13 mouse cellular contexts compared by ENCODE assay signal in the genomic region with DNA sequence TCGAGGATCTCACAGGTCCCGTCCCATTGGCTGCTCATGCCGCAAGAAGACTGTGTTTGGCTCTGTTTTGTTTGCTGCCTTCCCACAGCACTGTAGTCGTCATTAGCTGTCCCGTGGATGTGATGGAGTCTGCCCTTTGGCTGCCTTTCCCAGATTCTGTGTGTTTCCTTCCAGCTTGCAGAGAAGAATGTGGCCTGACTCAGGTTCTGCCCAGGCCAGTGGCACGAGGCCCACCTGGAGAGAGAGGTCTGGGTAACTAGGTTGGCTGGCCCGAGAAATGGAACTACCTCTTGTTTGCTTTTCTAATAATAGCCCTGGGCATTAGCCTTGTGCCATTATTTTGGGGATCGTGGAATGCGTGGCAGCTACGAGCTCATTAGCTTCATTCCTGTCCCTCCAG. TPM values are rescaled to one million over a fixed set of nuclear protein-coding genes. Genes with fewer than 3 reads are reported as not detected.
DNase-seq lines count a peak whose midpoint lies in the region; ATAC-seq lines count a peak whose summit lies in the region.
"Had no signal": no experiment of that assay in that cellular context is flagged by ENCODE, and none has a peak within 500 bp of the region (broad histone marks: within the 10 kb centered on the region; RNA-seq: fewer than 3 reads in every experiment).

No protein-coding gene starts in this region.

- H3K4me3 ChIP-seq in kidney, embryonic 16.5 days (ENCODE audit: low read length), result no peak overlapping the region
- H3K4me3 ChIP-seq in heart, embryonic 16.5 days (ENCODE audit: low read length), result no peak overlapping the region
- no peak overlapping the region for H3K4me3 ChIP-seq in intestine, embryonic 16.5 days (ENCODE audit: low read length)
- H3K4me3 ChIP-seq: embryonic facial prominence, embryonic 12.5 days; hindbrain, embryonic 10.5 days; midbrain, embryonic 10.5 days had no signal

- H3K9me3 ChIP-seq in kidney, embryonic 16.5 days (ENCODE audit: low read length), result no peaks in the 10 kb centered on the region
- no peaks in the 10 kb centered on the region for H3K9me3 ChIP-seq in heart, embryonic 16.5 days (replicated peaks; ENCODE audit: control insufficient read depth, low read length)
- H3K9me3 ChIP-seq in intestine, embryonic 16.5 days (ENCODE audit: control insufficient read depth, low read length), result no peaks in the 10 kb centered on the region
- H3K9me3 ChIP-seq: embryonic facial prominence, embryonic 12.5 days; hindbrain, embryonic 10.5 days; midbrain, embryonic 10.5 days had no signal

- no peaks in the 10 kb centered on the region for H3K27me3 ChIP-seq in kidney, embryonic 16.5 days (ENCODE audit: insufficient read depth, low read length)
- no peaks in the 10 kb centered on the region for H3K27me3 ChIP-seq in heart, embryonic 16.5 days (ENCODE audit: control insufficient read depth, insufficient read depth, low read length)
- no peaks in the 10 kb centered on the region for H3K27me3 ChIP-seq in intestine, embryonic 16.5 days (replicated peaks; ENCODE audit: control insufficient read depth, insufficient read depth, low read length)
- H3K27me3 ChIP-seq: embryonic facial prominence, embryonic 12.5 days had no signal

- no peak for ATAC-seq in kidney, embryonic 16.5 days (ENCODE audit: low FRiP score, low TSS enrichment)
- no peak for ATAC-seq in heart, embryonic 16.5 days (replicated peaks; ENCODE audit: extremely low read depth, insufficient read depth, low FRiP score)
- no peak for ATAC-seq in intestine, embryonic 16.5 days
- ATAC-seq in erythroblast, adult 5-6 weeks (replicated peaks; ENCODE audit: low FRiP score, poor library complexity, severe bottlenecking), result no peak

- no peak overlapping the region for H3K4me2 ChIP-seq in kidney, embryonic 16.5 days (replicated peaks; ENCODE audit: low read depth, low read length)
- H3K4me2 ChIP-seq in heart, embryonic 16.5 days (ENCODE audit: low read depth, low read length), result peak overlapping the region; percentile 45
- no peak overlapping the region for H3K4me2 ChIP-seq in intestine, embryonic 16.5 days (ENCODE audit: low read depth, low read length)
- H3K4me2 ChIP-seq: embryonic facial prominence, embryonic 12.5 days had no signal

- H3K27ac ChIP-seq in kidney, embryonic 16.5 days (ENCODE audit: low read length), result no peak overlapping the region
- peak overlapping the region; percentile 81 for H3K27ac ChIP-seq in heart, embryonic 16.5 days (ENCODE audit: low read length)
- H3K27ac ChIP-seq in intestine, embryonic 16.5 days (ENCODE audit: low read length), result no peak overlapping the region
- H3K27ac ChIP-seq: embryonic facial prominence, embryonic 12.5 days; hindbrain, embryonic 10.5 days; midbrain, embryonic 10.5 days had no signal

- WGBS in kidney, embryonic 16.5 days, result 78% methylated on average over 10 of the region's 10 CpGs
- 40% methylated on average over 10 of the region's 10 CpGs for WGBS in heart, embryonic 16.5 days
- WGBS in intestine, embryonic 16.5 days, result 64% methylated on average over 10 of the region's 10 CpGs

- no peak overlapping the region for H3K9ac ChIP-seq in kidney, embryonic 16.5 days (replicated peaks; ENCODE audit: low read length)
- peak overlapping the region; percentile 20; the same call in 1 of the 2 replicates for H3K9ac ChIP-seq in heart, embryonic 16.5 days (ENCODE audit: low read length)
- H3K9ac ChIP-seq in intestine, embryonic 16.5 days (ENCODE audit: low read depth, low read length), result no peak overlapping the region
- H3K9ac ChIP-seq: embryonic facial prominence, embryonic 12.5 days had no signal

- peak; percentile 45 for DNase-seq in kidney, adult 9 months
- peak; percentile 94 for DNase-seq in fibroblast of lung, adult 2 months (ENCODE audit: low read depth)
- DNase-seq in lung, postnatal 4 days, result peak; percentile 23 to 43
- no peak for DNase-seq in spleen, postnatal 36 days (ENCODE audit: low spot score in 2 of 2)
- DNase-seq: layer of hippocampus, postnatal 36 days; thymus, adult 18-20 months had no signal

- H3K36me3 ChIP-seq in kidney, embryonic 16.5 days (ENCODE audit: insufficient read depth, low read length), result peaks cover 4% of the 10 kb centered on the region
- peaks cover 6% of the 10 kb centered on the region; the same call in 1 of the 2 replicates for H3K36me3 ChIP-seq in heart, embryonic 16.5 days (ENCODE audit: control insufficient read depth, insufficient read depth)
- no peaks in the 10 kb centered on the region for H3K36me3 ChIP-seq in intestine, embryonic 16.5 days (ENCODE audit: control insufficient read depth, insufficient read depth, low read length)

- peaks cover 37% of the 10 kb centered on the region for H3K4me1 ChIP-seq in kidney, embryonic 16.5 days (ENCODE audit: insufficient read depth, low read length)
- H3K4me1 ChIP-seq in heart, embryonic 16.5 days (ENCODE audit: control insufficient read depth, insufficient read depth, low read length), result peaks cover 56% of the 10 kb centered on the region
- H3K4me1 ChIP-seq in intestine, embryonic 16.5 days (ENCODE audit: control insufficient read depth, insufficient read depth, low read length), result peaks cover 38% of the 10 kb centered on the region

RNA-seq across cellular contexts. Expression of a gene that starts 4.4 kb away (rescaled TPM):
- polyA plus RNA-seq in kidney, embryonic 16.5 days (2015; fragmentation: Nextera tagmentation; extraction: Ambion mirVana), result 5.8 and 6.4 TPM in 2 replicates
- polyA plus RNA-seq in heart, embryonic 16.5 days (2015; fragmentation: Nextera tagmentation; extraction: Ambion mirVana), result 6.1 TPM in 2 replicates
- polyA plus RNA-seq in intestine, embryonic 16.5 days (2015; fragmentation: Nextera tagmentation; extraction: Ambion mirVana), result 3.3 and 3.4 TPM in 2 replicates
- total RNA-seq in erythroblast, adult 5-6 weeks (2015; ENCODE audit: low replicate concordance), result 1.3 and 11.5 TPM in 2 replicates
- 0.70 and 4.4 TPM in 2 replicates for total RNA-seq in erythroblast, adult 5-6 weeks (2017; ENCODE audit: low replicate concordance)

RNA-seq across cellular contexts. Expression of a gene that starts 22.6 kb away (rescaled TPM):
- polyA plus RNA-seq in kidney, embryonic 16.5 days (2015; fragmentation: Nextera tagmentation; extraction: Ambion mirVana), result 8.6 and 9.6 TPM in 2 replicates
- polyA plus RNA-seq in heart, embryonic 16.5 days (2015; fragmentation: Nextera tagmentation; extraction: Ambion mirVana), result 10.5 and 10.9 TPM in 2 replicates
- 8.9 and 9.5 TPM in 2 replicates for polyA plus RNA-seq in intestine, embryonic 16.5 days (2015; fragmentation: Nextera tagmentation; extraction: Ambion mirVana)
- 7.5 and 15.7 TPM in 2 replicates for total RNA-seq in erythroblast, adult 5-6 weeks (2015; ENCODE audit: low replicate concordance)
- total RNA-seq in erythroblast, adult 5-6 weeks (2017; ENCODE audit: low replicate concordance), result 19.1 and 19.4 TPM in 2 replicates

RNA-seq across cellular contexts. Expression of a gene that starts 31.9 kb away (rescaled TPM):
- 1.7 and 1.8 TPM in 2 replicates for polyA plus RNA-seq in kidney, embryonic 16.5 days (2015; fragmentation: Nextera tagmentation; extraction: Ambion mirVana)
- 2.5 and 2.7 TPM in 2 replicates for polyA plus RNA-seq in heart, embryonic 16.5 days (2015; fragmentation: Nextera tagmentation; extraction: Ambion mirVana)
- polyA plus RNA-seq in intestine, embryonic 16.5 days (2015; fragmentation: Nextera tagmentation; extraction: Ambion mirVana), result 2.1 TPM in 2 replicates
- total RNA-seq in erythroblast, adult 5-6 weeks (2015; ENCODE audit: low replicate concordance), result 0.21 TPM in 1 of 2 replicates, not detected in the other
- total RNA-seq in erythroblast, adult 5-6 weeks (2017; ENCODE audit: low replicate concordance), result 0.42 and 0.43 TPM in 2 replicates

RNA-seq across cellular contexts. Expression of a gene that starts 50.2 kb away (rescaled TPM):
- polyA plus RNA-seq in kidney, embryonic 16.5 days (2015; fragmentation: Nextera tagmentation; extraction: Ambion mirVana), result 54.7 and 58.6 TPM in 2 replicates
- 51.1 and 51.7 TPM in 2 replicates for polyA plus RNA-seq in heart, embryonic 16.5 days (2015; fragmentation: Nextera tagmentation; extraction: Ambion mirVana)
- polyA plus RNA-seq in intestine, embryonic 16.5 days (2015; fragmentation: Nextera tagmentation; extraction: Ambion mirVana), result 60.6 and 60.8 TPM in 2 replicates
- total RNA-seq in erythroblast, adult 5-6 weeks (2015; ENCODE audit: low replicate concordance), result 6.9 and 15.0 TPM in 2 replicates
- total RNA-seq in erythroblast, adult 5-6 weeks (2017; ENCODE audit: low replicate concordance), result 6.3 and 16.8 TPM in 2 replicates

Comparison
In these comparisons a context has a peak if more than half of its experiments do, and no peak if none do; other contexts are left out.
1. DNase-seq: peak in kidney, adult 9 months (single experiment), fibroblast of lung, adult 2 months (single experiment) and lung, postnatal 4 days (2 of 2); none in spleen, postnatal 36 days (0 of 2).